Mouse (Mus musculus): ENCODE results near the gene Hspb8. TPM values are rescaled to one million over a fixed set of nuclear protein-coding genes. Genes with fewer than 3 reads are reported as not detected.

Hspb8 gene
- polyA plus RNA-seq, 1 experiment from 2014 or later: 5.4 TPM

GRCm38 (mm10) chr5:116361342-116361741, 61.3 kb downstream of the Hspb8 start:
- H3K4me2 ChIP-seq (ENCODE audit: low read length): no peak overlapping the region
- H3K27ac ChIP-seq (ENCODE audit: low read depth, low read length): no peak overlapping the region
- DNase-seq (ENCODE audit: low spot score) (no peak), ATAC-seq (no peak)
- no peaks in the 10 kb centered on the region for H3K4me1 ChIP-seq (ENCODE audit: control insufficient read depth, insufficient read depth, low read length)
- no peaks in the 10 kb centered on the region for H3K9me3 ChIP-seq (replicated peaks; ENCODE audit: control insufficient read depth, low read length)
- no peak overlapping the region for H3K4me3 ChIP-seq (ENCODE audit: low read depth, low read length)
- no peaks in the 10 kb centered on the region for H3K27me3 ChIP-seq (replicated peaks; ENCODE audit: control insufficient read depth, insufficient read depth, low read length)
- WGBS: 77% methylated on average over 6 of the region's 6 CpGs
- H3K9ac ChIP-seq (ENCODE audit: low read length): no peak overlapping the region
- no peaks in the 10 kb centered on the region for H3K36me3 ChIP-seq (ENCODE audit: control insufficient read depth, insufficient read depth, low read length)

GRCm38 (mm10) chr5:116360751-116361150, 61.9 kb downstream of the Hspb8 start:
- WGBS: 84% methylated on average over 4 of the region's 4 CpGs
- DNase-seq (ENCODE audit: low spot score) (no peak), ATAC-seq (no peak)
- Histone ChIP-seq H3K9me3 (replicated peaks; ENCODE audit: control insufficient read depth, low read length) (no peaks in the 10 kb centered on the region), H3K27me3 (replicated peaks; ENCODE audit: control insufficient read depth, insufficient read depth, low read length) (no peaks in the 10 kb centered on the region), H3K4me2 (ENCODE audit: low read length) (no peak overlapping the region), H3K27ac (ENCODE audit: low read depth, low read length) (no peak overlapping the region), H3K4me3 (ENCODE audit: low read depth, low read length) (no peak overlapping the region), H3K36me3 (ENCODE audit: control insufficient read depth, insufficient read depth, low read length) (no peaks in the 10 kb centered on the region), H3K9ac (ENCODE audit: low read length) (no peak overlapping the region), H3K4me1 (ENCODE audit: control insufficient read depth, insufficient read depth, low read length) (no peaks in the 10 kb centered on the region)

Other genes with a start within 250 kb of the Hspb8 start
- gene Ccdc60, start 133.9 kb downstream of the Hspb8 start, polyA plus RNA-seq (2014; fragmentation: Nextera tagmentation; extraction: Ambion mirVana): 0.89 and 1.1 TPM in 2 replicates
- gene Srrm4, start 169.0 kb upstream of the Hspb8 start, polyA plus RNA-seq (2014; fragmentation: Nextera tagmentation; extraction: Ambion mirVana): 20.0 and 28.8 TPM in 2 replicates